Mouse (Mus musculus) layer of hippocampus, adult 9-10 months (tissue): ENCODE measurements around the gene Tmem206.

ENCODE experiments used
- DNase-seq: peaks from one replicate; pipeline ENCODE4 v3.0.0; 2022; ENCODE audit warnings: low spot score

The Tmem206 gene

DNA sequence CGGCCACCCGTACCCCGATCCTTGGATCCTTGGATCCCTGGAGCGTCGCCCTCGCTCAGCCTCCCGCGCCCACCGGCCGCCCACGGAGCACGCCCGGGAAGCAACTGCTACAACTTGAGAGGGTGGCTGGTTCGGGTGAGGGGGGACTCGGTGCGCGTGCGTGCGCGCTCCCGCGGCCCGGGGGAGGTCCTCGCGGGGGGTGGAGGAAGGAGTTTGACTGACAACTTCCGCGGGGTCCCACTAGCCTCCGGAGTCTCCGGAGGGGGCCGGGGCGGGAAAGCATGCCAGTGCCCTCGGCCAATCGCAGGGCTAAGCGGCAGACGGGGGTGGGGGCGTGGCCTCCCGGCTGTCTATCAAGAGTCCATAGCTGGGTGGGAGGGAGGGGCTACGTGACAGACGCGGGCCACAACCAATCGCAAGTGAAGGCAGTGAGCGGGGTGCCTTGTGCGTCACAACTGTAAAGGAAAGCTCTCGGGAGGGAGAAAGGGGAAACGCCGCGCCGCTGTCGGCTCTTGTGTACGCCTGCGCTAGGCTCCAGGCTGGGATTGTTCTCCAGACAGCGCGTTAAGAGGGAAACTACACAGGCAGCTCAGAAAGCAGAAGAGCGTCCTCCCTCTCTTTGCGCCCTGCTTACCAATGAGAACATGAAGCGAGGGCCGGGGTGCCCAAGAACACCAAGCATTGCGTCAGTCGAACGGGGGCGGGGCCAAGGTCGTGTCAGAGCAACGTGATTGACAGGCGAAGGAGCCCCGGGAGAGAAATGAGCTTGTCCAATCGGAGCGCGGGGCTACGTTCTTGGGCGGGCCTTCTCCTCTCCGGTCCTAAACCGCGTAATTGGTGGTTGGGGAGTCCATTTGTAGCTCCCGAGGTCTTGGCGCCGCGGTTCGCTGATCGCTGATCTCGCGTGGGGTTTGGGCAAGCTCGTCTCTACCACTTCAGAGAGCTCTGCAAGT is 71.5 kb downstream of the Tmem206 start:
- peak; percentile 97 for DNase-seq
